Mouse (Mus musculus) embryonic fibroblast, embryonic 13.5 days (primary cell): ENCODE measurements around the gene Dnmt1.

Source experiments
- CTCF ChIP-seq: IDR thresholded peaks from 2 replicates; pipeline ENCODE4 v1.5.1; 2011; ENCODE audit warnings: mild to moderate bottlenecking, control low read depth, low read length, moderate library complexity, borderline replicate concordance; ENCODE audit not compliant: insufficient read depth
- POLR2A ChIP-seq: IDR thresholded peaks from 2 replicates; pipeline ENCODE4 v1.6.1; 2011; ENCODE audit warnings: low read depth, mild to moderate bottlenecking, control low read depth, low read length, moderate library complexity

DNA sequence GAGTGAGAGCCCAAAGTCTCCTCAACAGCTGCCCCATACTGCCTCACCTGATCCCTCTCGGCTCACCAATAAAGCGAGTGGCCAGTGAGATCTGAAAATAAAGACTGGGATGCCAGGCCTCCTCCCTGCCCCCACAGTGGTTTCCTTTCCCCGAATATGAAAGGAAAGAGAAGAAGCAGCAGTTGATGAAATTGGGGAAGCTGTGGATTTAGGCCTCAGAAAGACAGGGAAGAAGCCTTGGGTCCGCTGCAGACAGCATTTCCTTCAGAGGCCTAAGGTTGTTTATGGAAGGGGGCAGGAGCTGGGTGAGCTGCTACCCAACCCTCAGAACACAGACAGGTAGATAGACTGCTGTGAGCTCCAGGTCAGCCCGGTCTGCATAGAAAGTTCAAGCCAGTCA lies 7.1 kb upstream of the Dnmt1 start:
- TF ChIP-seq CTCF (no peak), POLR2A (no peak)
